Mouse (Mus musculus) liver, embryonic 16.5 days (tissue): ENCODE data around the gene Emsy. TPM values are rescaled to one million over a fixed set of nuclear protein-coding genes. Genes with fewer than 3 reads are reported as not detected.

ENCODE experiments used
- ATAC-seq: fragments of 200-750 bp; cut with Nextera tagmentation; 2 replicates; pipeline ENCODE4 v1.8.0; 2017; ENCODE audit warnings: low read depth, mild to moderate bottlenecking, moderate number of reproducible peaks, moderate library complexity
- H3K27ac ChIP-seq: fragments of 300-500 bp; sonication (generic); 2 replicates; pipeline ENCODE4 v1.5.1; 2014; ENCODE audit warnings: mild to moderate bottlenecking, low read length
- H3K27me3 ChIP-seq: fragments of 300-500 bp; sonication (generic); 2 replicates; pipeline ENCODE4 v1.6.1; 2014; ENCODE audit warnings: low read depth, low read length, mixed read lengths; ENCODE audit not compliant: control insufficient read depth, insufficient read depth
- H3K36me3 ChIP-seq: fragments of 300-500 bp; sonication (generic); 2 replicates; pipeline ENCODE4 v1.6.1; 2014; ENCODE audit warnings: mild to moderate bottlenecking; ENCODE audit not compliant: control insufficient read depth, insufficient read depth
- H3K4me1 ChIP-seq: fragments of 300-500 bp; sonication (generic); 2 replicates; pipeline ENCODE4 v1.6.1; 2014; ENCODE audit warnings: low read depth, low read length, mixed read lengths; ENCODE audit not compliant: control insufficient read depth
- H3K4me2 ChIP-seq: fragments of 300-500 bp; sonication (generic); 2 replicates; pipeline ENCODE4 v1.6.1; 2014; ENCODE audit warnings: low read depth, low read length, mixed read lengths
- H3K4me3 ChIP-seq: fragments of 300-500 bp; sonication (generic); 2 replicates; pipeline ENCODE4 v1.5.1; 2014; ENCODE audit warnings: low read depth, mild to moderate bottlenecking, low read length
- H3K9ac ChIP-seq: fragments of 300-500 bp; sonication (generic); 2 replicates; pipeline ENCODE4 v1.6.1; 2014; ENCODE audit warnings: low read depth, low read length
- H3K9me3 ChIP-seq: fragments of 300-500 bp; sonication (generic); replicated peaks from 2 replicates; pipeline ENCODE4 v1.6.1; 2016; ENCODE audit warnings: low read length; ENCODE audit not compliant: control insufficient read depth
- WGBS: fragments of 180-500 bp; shearing (Covaris S2); extraction: QIAGEN DNeasy Blood & Tissue Kit; methylation state at CpG from one replicate; pipeline ENCODE4 v1.1.7; 2014; ENCODE audit not compliant: insufficient replicate concordance; 5-methylcytosine and 5-hydroxymethylcytosine counted together
- polyA plus RNA-seq: library from polyadenylated mRNA; unstranded; fragments of >200 nt; fragmentation: Nextera tagmentation; extraction: Ambion mirVana; gene quantifications from 2 replicates; pipeline ENCODE4 v1.2.1, GENCODE M21; 2015

Emsy gene
- polyA plus RNA-seq, 1 experiment from 2014 or later, result 7.4 TPM

GRCm38 (mm10) chr7:98544556-98544955, 112.0 kb downstream of the Emsy start:
- Histone ChIP-seq H3K4me3 (no peak overlapping the region), H3K9me3 (no peaks in the 10 kb centered on the region), H3K9ac (no peak overlapping the region), H3K4me2 (no peak overlapping the region), H3K27ac (no peak overlapping the region), H3K27me3 (no peaks in the 10 kb centered on the region), H3K36me3 (no peaks in the 10 kb centered on the region), H3K4me1 (no peaks in the 10 kb centered on the region)
- WGBS, result 40% methylated on average over 3 of the region's 3 CpGs
- ATAC-seq, result no peak

- WGBS, result 62% methylated on average over 11 of the region's 11 CpGs
- Histone ChIP-seq H3K27me3 (no peaks in the 10 kb centered on the region), H3K27ac (no peak overlapping the region), H3K4me1 (no peaks in the 10 kb centered on the region), H3K4me3 (no peak overlapping the region), H3K9ac (no peak overlapping the region), H3K4me2 (no peak overlapping the region), H3K9me3 (no peaks in the 10 kb centered on the region), H3K36me3 (no peaks in the 10 kb centered on the region)
- ATAC-seq, result no peak
These were observed 112.7 kb downstream of the Emsy start for GRCm38 (mm10) chr7:98543853-98544370.

GRCm38 (mm10) chr7:98542731-98543142, 113.8 kb downstream of the Emsy start:
- no peaks in the 10 kb centered on the region for H3K27me3 ChIP-seq
- ATAC-seq, result no peak

GRCm38 (mm10) chr7:98542267-98542666, 114.3 kb downstream of the Emsy start:
- Histone ChIP-seq H3K4me2 (no peak overlapping the region), H3K27ac (no peak overlapping the region), H3K27me3 (no peaks in the 10 kb centered on the region), H3K9ac (no peak overlapping the region), H3K4me3 (no peak overlapping the region), H3K4me1 (no peaks in the 10 kb centered on the region), H3K36me3 (no peaks in the 10 kb centered on the region), H3K9me3 (no peaks in the 10 kb centered on the region)
- ATAC-seq, result no peak
- 59% methylated on average over 3 of the region's 3 CpGs for WGBS

More at GRCm38 (mm10) chr7:98542731-98543142, 113.8 kb downstream of the Emsy start:
- Histone ChIP-seq H3K27ac (no peak overlapping the region), H3K4me1 (no peaks in the 10 kb centered on the region), H3K9ac (no peak overlapping the region), H3K4me3 (no peak overlapping the region), H3K9me3 (no peaks in the 10 kb centered on the region), H3K36me3 (no peaks in the 10 kb centered on the region), H3K4me2 (no peak overlapping the region)
- 53% methylated on average over 6 of the region's 6 CpGs for WGBS

GRCm38 (mm10) chr7:98541564-98541963, 115.0 kb downstream of the Emsy start:
- no peak overlapping the region for H3K4me2 ChIP-seq
- no peak overlapping the region for H3K27ac ChIP-seq
- no peak overlapping the region for H3K4me3 ChIP-seq
- H3K9ac ChIP-seq, result no peak overlapping the region
- 59% methylated on average over 5 of the region's 5 CpGs for WGBS
- H3K27me3 ChIP-seq, result no peaks in the 10 kb centered on the region
- H3K4me1 ChIP-seq, result no peaks in the 10 kb centered on the region
- H3K9me3 ChIP-seq, result no peaks in the 10 kb centered on the region
- no peak for ATAC-seq
- H3K36me3 ChIP-seq, result no peaks in the 10 kb centered on the region

GRCm38 (mm10) chr7:98540879-98541278, 115.7 kb downstream of the Emsy start:
- Histone ChIP-seq H3K27ac (no peak overlapping the region), H3K4me3 (no peak overlapping the region), H3K4me1 (no peaks in the 10 kb centered on the region), H3K36me3 (no peaks in the 10 kb centered on the region), H3K9me3 (no peaks in the 10 kb centered on the region), H3K9ac (no peak overlapping the region), H3K4me2 (no peak overlapping the region), H3K27me3 (no peaks in the 10 kb centered on the region)
- 60% methylated on average over 2 of the region's 2 CpGs for WGBS
- no peak for ATAC-seq

GRCm38 (mm10) chr7:98537967-98538573, 118.5 kb downstream of the Emsy start:
- H3K4me3 ChIP-seq, result no peak overlapping the region
- WGBS, result 49% methylated on average over 8 of the region's 8 CpGs
- H3K9ac ChIP-seq, result no peak overlapping the region
- H3K36me3 ChIP-seq, result no peaks in the 10 kb centered on the region
- H3K27me3 ChIP-seq, result no peaks in the 10 kb centered on the region
- H3K27ac ChIP-seq, result no peak overlapping the region
- no peaks in the 10 kb centered on the region; the same call in none of the 2 replicates for H3K4me1 ChIP-seq
- no peak for ATAC-seq
- no peak overlapping the region for H3K4me2 ChIP-seq
- H3K9me3 ChIP-seq, result no peaks in the 10 kb centered on the region

- no peak overlapping the region for H3K4me3 ChIP-seq
- H3K9me3 ChIP-seq, result no peaks in the 10 kb centered on the region
- H3K36me3 ChIP-seq, result no peaks in the 10 kb centered on the region
- no peaks in the 10 kb centered on the region; the same call in none of the 2 replicates for H3K4me1 ChIP-seq
- WGBS, result 59% methylated on average over 10 of the region's 10 CpGs
- ATAC-seq, result no peak
- no peak overlapping the region for H3K9ac ChIP-seq
- H3K27ac ChIP-seq, result no peak overlapping the region
- H3K4me2 ChIP-seq, result no peak overlapping the region
- no peaks in the 10 kb centered on the region for H3K27me3 ChIP-seq
These were observed 119.2 kb downstream of the Emsy start for GRCm38 (mm10) chr7:98537210-98537966.
